Mouse (Mus musculus) stomach, embryonic 16.5 days (tissue): ENCODE data around the gene Grb10. TPM values are rescaled to one million over a fixed set of nuclear protein-coding genes. Genes with fewer than 3 reads are reported as not detected.

Experiments
- ATAC-seq: fragments of 200-750 bp; cut with Nextera tagmentation; 2 replicates; pipeline ENCODE4 v1.8.0; 2017; ENCODE audit warnings: moderate number of reproducible peaks, moderate TSS enrichment; ENCODE audit not compliant: insufficient read depth, low FRiP score
- H3K27ac ChIP-seq: fragments of 300-500 bp; sonication (generic); 2 replicates; pipeline ENCODE4 v1.5.1; 2014; ENCODE audit warnings: low read length
- H3K27me3 ChIP-seq: fragments of 300-500 bp; sonication (generic); 2 replicates; pipeline ENCODE4 v1.6.1; 2014; ENCODE audit warnings: low read length, control low read depth, mixed read lengths; ENCODE audit not compliant: control insufficient read depth, insufficient read depth
- H3K36me3 ChIP-seq: fragments of 300-500 bp; sonication (generic); 2 replicates; pipeline ENCODE4 v1.6.1; 2014; ENCODE audit warnings: low read length; ENCODE audit not compliant: control insufficient read depth, insufficient read depth
- H3K4me1 ChIP-seq: fragments of 300-500 bp; sonication (generic); 2 replicates; pipeline ENCODE4 v1.6.1; 2014; ENCODE audit warnings: low read length, control low read depth, mixed read lengths; ENCODE audit not compliant: control insufficient read depth, insufficient read depth
- H3K4me2 ChIP-seq: fragments of 300-500 bp; sonication (generic); 2 replicates; pipeline ENCODE4 v1.6.1; 2014; ENCODE audit warnings: low read depth, low read length, mixed read lengths
- H3K4me3 ChIP-seq: fragments of 300-500 bp; sonication (generic); replicated peaks from 2 replicates; pipeline ENCODE4 v1.5.1; 2014; ENCODE audit warnings: mild to moderate bottlenecking, low read length
- H3K9ac ChIP-seq: fragments of 300-500 bp; sonication (generic); 2 replicates; pipeline ENCODE4 v1.6.1; 2014; ENCODE audit warnings: low read length
- H3K9me3 ChIP-seq: fragments of 300-500 bp; sonication (generic); replicated peaks from 2 replicates; pipeline ENCODE4 v1.6.1; 2016; ENCODE audit warnings: low read length, control low read depth; ENCODE audit not compliant: control insufficient read depth
- WGBS: fragments of 180-500 bp; shearing (Covaris S2); extraction: QIAGEN DNeasy Blood & Tissue Kit; methylation state at CpG from one replicate; pipeline ENCODE4 v1.1.7; 2014; 5-methylcytosine and 5-hydroxymethylcytosine counted together
- polyA plus RNA-seq: library from polyadenylated mRNA; unstranded; fragments of >200 nt; fragmentation: Nextera tagmentation; extraction: Ambion mirVana; gene quantifications from 2 replicates; pipeline ENCODE4 v1.2.1, GENCODE M21; 2015

The Grb10 gene
- polyA plus RNA-seq, 1 experiment from 2014 or later = 397 TPM

DNA sequence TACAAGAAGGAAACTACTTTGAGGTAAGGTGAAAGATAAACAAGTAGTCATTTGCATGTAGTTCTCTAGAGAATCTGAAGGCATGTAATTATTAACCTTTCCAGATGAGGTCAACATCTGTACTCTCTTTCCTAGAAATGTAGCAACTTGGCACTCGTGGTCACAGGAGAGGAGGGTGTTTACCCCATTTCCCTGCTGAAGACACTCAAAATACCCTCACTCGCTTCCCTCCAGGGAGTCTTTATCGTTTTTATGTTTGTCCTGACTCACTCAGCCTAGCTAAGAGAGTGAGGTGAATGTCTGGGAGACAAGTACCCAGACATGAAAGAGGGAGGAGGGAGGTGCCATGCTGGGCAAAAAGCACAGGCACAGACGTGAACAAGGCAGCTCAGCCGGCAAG, 77.6 kb downstream of the Grb10 start:
- WGBS = 24% methylated on average over 5 of the region's 5 CpGs
- H3K36me3 ChIP-seq = 0 out of 2 replicates have a peak, but pooled peaks cover 3% of the 10 kb centered on the region
- H3K4me2 ChIP-seq = no peak overlapping the region
- no peak overlapping the region for H3K9ac ChIP-seq
- peak overlapping the region; percentile 90 for H3K27ac ChIP-seq
- no peaks in the 10 kb centered on the region for H3K27me3 ChIP-seq
- H3K4me1 ChIP-seq = peaks cover 26% of the 10 kb centered on the region
- ATAC-seq = no peak
- no peak overlapping the region for H3K4me3 ChIP-seq
- H3K9me3 ChIP-seq = no peaks in the 10 kb centered on the region

GRCm38 (mm10) chr11:11960227-11960626, 78.3 kb downstream of the Grb10 start:
- ATAC-seq = no peak
- Histone ChIP-seq H3K36me3 (0 out of 2 replicates have a peak, but pooled peaks cover 3% of the 10 kb centered on the region), H3K9ac (no peak overlapping the region), H3K4me1 (peaks cover 24% of the 10 kb centered on the region), H3K9me3 (no peaks in the 10 kb centered on the region), H3K27me3 (no peaks in the 10 kb centered on the region), H3K4me2 (no peak overlapping the region), H3K27ac (peak overlapping the region; percentile 90; the same call in 1 of the 2 replicates), H3K4me3 (no peak overlapping the region)
- whole genome bisulfite sequencing = 68% methylated on average over 2 of the region's 2 CpGs

- no peaks in the 10 kb centered on the region for H3K27me3 ChIP-seq
- H3K36me3 ChIP-seq = 0 out of 2 replicates have a peak, but pooled peaks cover 5% of the 10 kb centered on the region
- H3K27ac ChIP-seq = no peak overlapping the region; the same call in 1 of the 2 replicates
- no peak overlapping the region for H3K4me2 ChIP-seq
- H3K9me3 ChIP-seq = no peaks in the 10 kb centered on the region
- H3K4me3 ChIP-seq = no peak overlapping the region
- ATAC-seq = no peak
- H3K4me1 ChIP-seq = peaks cover 35% of the 10 kb centered on the region
- no peak overlapping the region for H3K9ac ChIP-seq
- WGBS = 61% methylated on average over 2 of the region's 2 CpGs
Measured at GRCm38 (mm10) chr11:11958479-11958878, 80.0 kb downstream of the Grb10 start.

DNA sequence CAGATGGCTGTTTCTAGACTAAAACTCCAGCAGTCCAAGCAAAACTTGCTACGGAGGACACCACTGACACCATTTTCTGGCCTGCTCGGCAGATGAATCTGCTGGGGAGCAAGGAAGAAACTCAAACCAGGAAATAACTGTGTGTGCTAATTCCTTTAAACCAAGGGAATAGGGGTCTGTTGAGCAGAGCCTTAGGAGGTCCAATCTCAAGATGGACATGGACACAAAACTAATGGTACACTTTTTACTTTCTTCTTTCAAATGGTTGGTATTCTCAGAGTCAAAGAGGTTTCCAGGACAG, 80.5 kb downstream of the Grb10 start:
- Histone ChIP-seq H3K27me3 (no peaks in the 10 kb centered on the region), H3K9me3 (no peaks in the 10 kb centered on the region), H3K27ac (peak overlapping the region; percentile 56; the same call in 1 of the 2 replicates), H3K36me3 (0 out of 2 replicates have a peak, but pooled peaks cover 5% of the 10 kb centered on the region), H3K4me1 (peaks cover 32% of the 10 kb centered on the region), H3K4me3 (no peak overlapping the region), H3K4me2 (no peak overlapping the region), H3K9ac (no peak overlapping the region)
- WGBS = 77% methylated on average over 2 of the region's 2 CpGs
- ATAC-seq = no peak

DNA sequence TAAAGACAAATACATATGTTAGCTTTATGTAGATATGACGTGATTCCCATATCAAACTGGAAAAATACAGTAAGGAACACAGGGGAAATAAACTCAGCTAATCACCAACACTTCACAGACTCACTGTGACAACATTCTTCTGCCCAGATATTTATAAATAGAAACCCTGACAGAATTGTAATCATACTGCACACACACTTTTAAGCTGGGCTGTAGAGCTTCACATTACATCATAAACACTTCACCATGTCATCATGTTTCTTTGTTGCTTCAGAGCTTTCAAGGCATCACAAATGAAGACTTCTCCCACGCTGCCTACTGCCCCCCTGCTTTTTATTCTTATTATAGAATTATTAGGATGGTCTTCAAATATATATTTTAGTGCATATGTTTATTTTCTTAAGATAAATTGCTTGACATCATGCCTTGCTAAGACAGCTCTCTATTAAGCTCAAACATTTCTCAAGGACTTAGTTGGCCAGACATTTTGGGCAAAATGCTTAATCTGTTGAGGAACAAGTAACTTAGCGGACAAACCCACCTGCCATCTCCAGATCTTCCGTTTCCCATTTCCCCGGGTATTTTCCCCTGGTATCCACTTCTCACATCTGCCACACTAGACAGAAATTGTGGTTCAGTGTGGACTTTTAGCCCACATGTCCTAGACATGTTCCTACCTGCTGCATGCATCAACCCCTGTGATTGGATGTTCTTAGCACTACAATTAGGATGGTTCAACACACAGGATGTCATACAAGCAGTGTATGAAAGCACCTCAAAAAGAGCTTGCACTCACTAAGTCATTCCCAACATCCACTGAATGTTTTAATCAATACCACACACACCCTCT, 81.0 kb downstream of the Grb10 start:
- Histone ChIP-seq H3K9ac (no peak overlapping the region), H3K9me3 (no peaks in the 10 kb centered on the region), H3K27ac (peak overlapping the region; percentile 56), H3K27me3 (no peaks in the 10 kb centered on the region), H3K36me3 (0 out of 2 replicates have a peak, but pooled peaks cover 5% of the 10 kb centered on the region), H3K4me2 (no peak overlapping the region), H3K4me1 (peaks cover 35% of the 10 kb centered on the region), H3K4me3 (no peak overlapping the region)
- ATAC-seq = no peak
- 72% methylated on average over 5 of the region's 5 CpGs for WGBS

DNA sequence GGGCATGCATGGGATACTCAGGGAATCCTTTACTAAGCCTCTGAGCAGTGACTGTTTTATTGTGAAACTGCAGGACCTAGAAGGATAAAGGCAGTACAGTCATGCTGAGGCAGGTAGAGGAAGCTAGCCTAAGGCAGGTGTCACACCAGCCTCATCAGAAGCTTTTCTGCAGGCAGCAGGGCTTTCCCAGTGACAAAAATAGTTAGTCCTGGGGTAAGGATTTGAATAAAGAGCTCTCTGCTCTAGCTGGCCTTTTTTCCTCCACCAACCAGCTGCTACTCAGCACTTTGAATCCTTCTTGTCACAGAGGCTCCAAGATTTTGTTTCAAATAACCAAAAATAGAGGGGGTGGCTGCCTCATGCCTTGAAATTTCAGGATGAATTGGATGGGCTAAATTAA, 82.7 kb downstream of the Grb10 start:
- ATAC-seq = no peak
- H3K9ac ChIP-seq = 0 out of 2 replicates have a peak overlapping the region, but pooled peaks have one; percentile 13
- peaks cover 28% of the 10 kb centered on the region for H3K4me1 ChIP-seq
- 0 out of 2 replicates have a peak, but pooled peaks cover 5% of the 10 kb centered on the region for H3K36me3 ChIP-seq
- H3K27me3 ChIP-seq = no peaks in the 10 kb centered on the region
- no peak overlapping the region for H3K4me2 ChIP-seq
- peak overlapping the region; percentile 75 for H3K27ac ChIP-seq
- no peaks in the 10 kb centered on the region for H3K9me3 ChIP-seq
- H3K4me3 ChIP-seq = no peak overlapping the region

DNA sequence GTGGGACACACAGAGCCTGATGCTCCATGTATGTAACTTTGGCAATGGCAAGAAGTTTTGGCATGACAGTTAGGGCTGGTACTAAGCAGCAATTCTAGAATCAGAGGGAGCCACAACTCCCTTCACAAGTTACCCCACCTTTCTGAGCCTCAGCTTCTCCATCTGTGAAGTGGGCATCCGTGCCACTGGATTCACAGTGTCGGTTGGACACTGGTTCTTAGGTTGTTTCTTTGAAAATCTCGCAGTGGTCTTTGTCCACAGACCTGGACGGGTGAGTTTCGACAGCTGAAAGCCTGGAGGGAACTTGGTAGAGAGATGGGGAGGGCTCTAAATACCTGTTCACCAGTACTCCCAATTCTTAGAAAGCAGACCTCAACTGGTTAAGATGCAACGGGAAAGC, 83.9 kb downstream of the Grb10 start:
- WGBS = 88% methylated on average over 6 of the region's 6 CpGs
- no peak for ATAC-seq
- no peak overlapping the region for H3K4me2 ChIP-seq
- peak overlapping the region; percentile 75 for H3K27ac ChIP-seq
- H3K9me3 ChIP-seq = no peaks in the 10 kb centered on the region
- H3K4me1 ChIP-seq = peaks cover 23% of the 10 kb centered on the region
- H3K9ac ChIP-seq = peak overlapping the region; percentile 32; the same call in 1 of the 2 replicates
- 0 out of 2 replicates have a peak, but pooled peaks cover 5% of the 10 kb centered on the region for H3K36me3 ChIP-seq
- no peak overlapping the region for H3K4me3 ChIP-seq
- H3K27me3 ChIP-seq = no peaks in the 10 kb centered on the region

DNA sequence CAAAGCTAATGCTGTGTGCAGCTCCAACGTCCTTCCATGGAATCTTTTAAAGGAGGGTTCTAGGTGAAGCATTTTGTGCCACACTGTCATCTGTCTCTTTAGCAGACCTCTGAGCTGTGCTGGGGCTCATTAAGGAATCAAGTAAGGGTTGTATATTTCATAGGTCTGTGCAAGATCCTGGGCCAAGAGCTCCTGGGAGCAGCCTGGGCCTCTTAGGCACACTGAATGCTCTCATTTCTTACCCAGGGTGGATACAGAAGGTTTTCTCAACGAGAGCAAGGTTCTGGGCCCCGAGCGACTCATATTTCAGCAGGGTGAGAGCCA, 84.4 kb downstream of the Grb10 start:
- 64% methylated on average over 4 of the region's 4 CpGs for WGBS
- H3K4me1 ChIP-seq = peaks cover 25% of the 10 kb centered on the region

GRCm38 (mm10) chr11:11953364-11954114, 84.9 kb downstream of the Grb10 start:
- no peak for ATAC-seq
- Histone ChIP-seq H3K27ac (peak overlapping the region; percentile 75), H3K4me3 (no peak overlapping the region), H3K4me1 (peaks cover 30% of the 10 kb centered on the region), H3K9ac (no peak overlapping the region), H3K27me3 (no peaks in the 10 kb centered on the region), H3K9me3 (no peaks in the 10 kb centered on the region), H3K4me2 (no peak overlapping the region), H3K36me3 (0 out of 2 replicates have a peak, but pooled peaks cover 5% of the 10 kb centered on the region)
- 58% methylated on average over 11 of the region's 11 CpGs for WGBS

More for the DNA sequence above, 84.4 kb downstream of the Grb10 start:
- H3K27me3 ChIP-seq = no peaks in the 10 kb centered on the region
- H3K9me3 ChIP-seq = no peaks in the 10 kb centered on the region
- no peak for ATAC-seq
- peak overlapping the region; percentile 32; the same call in 1 of the 2 replicates for H3K9ac ChIP-seq
- no peak overlapping the region for H3K4me3 ChIP-seq
- no peak overlapping the region for H3K4me2 ChIP-seq
- H3K36me3 ChIP-seq = 0 out of 2 replicates have a peak, but pooled peaks cover 5% of the 10 kb centered on the region
- H3K27ac ChIP-seq = peak overlapping the region; percentile 75
